Mouse (Mus musculus) thymus, postnatal 25 days (tissue): ENCODE measurements at regions not wholly inside any gene's neighbourhood (a gene's known extent, or its start where the extent isn't known, plus 50 kb on each side); places are given as distances from the start of the nearest gene placed in this dataset.
"Not testable (repeated sequence)": the region's sequence is repeated elsewhere in the genome, so short reads cannot be mapped to it uniquely, and the experiment has no call there.

Experiments
- DNase-seq: peaks from one replicate; pipeline ENCODE4 v3.0.0; 2022

DNA sequence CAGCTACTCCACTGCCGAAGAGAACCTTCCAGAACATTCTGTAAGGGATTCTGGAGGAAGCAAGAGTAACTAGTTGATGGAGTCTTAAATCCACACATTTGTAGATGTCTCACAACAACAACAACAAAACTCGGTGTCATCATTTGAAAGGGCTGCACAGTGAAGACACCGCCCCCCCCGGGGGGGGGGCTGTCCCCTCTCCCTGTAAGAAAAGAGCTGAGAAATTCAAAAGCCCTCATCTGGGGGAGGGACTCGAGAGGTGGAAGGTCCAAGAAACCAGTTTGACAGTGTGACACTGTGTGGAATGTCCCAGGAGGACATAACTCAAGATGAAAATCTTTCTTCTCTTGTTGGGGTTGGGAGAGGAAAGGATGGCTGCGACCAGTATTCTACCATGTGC is 87.7 kb downstream of the Fam43a start:
- DNase-seq, result no peak

DNA sequence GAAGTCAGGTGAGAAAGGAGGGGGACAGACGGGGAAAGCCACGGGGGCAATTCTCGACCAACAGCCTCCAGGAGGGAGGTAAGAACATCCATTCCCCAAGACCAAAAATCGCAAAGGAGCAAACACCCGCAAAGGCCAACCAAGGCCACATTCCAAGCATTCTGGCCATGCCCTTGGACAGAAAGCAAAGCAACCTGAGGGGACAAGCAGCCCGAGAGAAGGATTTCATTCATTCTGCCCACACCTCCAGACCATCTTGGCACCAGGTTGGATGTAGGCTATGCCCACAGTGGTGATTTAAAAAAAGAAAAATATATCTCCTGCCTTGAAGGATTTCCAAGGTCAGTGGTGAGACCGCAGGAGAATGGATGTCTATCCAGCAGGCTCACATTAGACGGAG is 88.2 kb downstream of the Fam43a start:
- no peak for DNase-seq

- DNase-seq, result no peak
Measured at GRCm38 (mm10) chr16:30690531-30690930, 91.0 kb downstream of the Fam43a start.

- no peak for DNase-seq
Measured at GRCm38 (mm10) chr16:30691964-30692363, 92.4 kb downstream of the Fam43a start.

DNA sequence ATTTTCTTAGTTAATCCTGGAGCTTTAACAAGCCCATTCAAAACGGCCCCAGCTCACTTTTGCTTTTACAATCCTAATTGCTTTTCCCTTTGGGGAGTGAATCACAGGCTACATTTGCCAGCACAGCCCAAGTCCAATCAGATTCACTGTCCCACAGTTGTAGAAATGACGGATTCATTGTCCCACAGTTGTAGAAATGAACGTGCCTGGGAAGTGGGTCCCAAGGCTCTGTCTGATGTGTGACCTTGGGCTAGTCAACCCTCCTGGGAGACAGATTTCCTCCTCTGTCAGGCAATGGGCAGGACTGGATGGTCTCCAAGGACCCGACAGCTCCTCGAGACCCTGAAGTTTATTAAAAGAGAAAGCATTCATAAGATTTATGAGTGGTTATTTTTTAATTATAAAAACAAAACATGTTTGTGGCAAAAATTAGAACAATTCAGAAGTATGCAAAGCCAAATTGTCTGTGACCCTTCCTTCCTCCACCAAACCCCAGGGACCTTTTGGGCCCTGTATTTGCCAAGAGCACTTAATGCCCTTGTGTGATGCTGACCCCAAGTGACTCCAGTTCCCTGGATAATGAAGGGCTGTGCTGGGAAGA is 93.1 kb downstream of the Fam43a start:
- no peak for DNase-seq

GRCm38 (mm10) chr16:30693206-30693605 is 93.7 kb downstream of the Fam43a start:
- DNase-seq, result no peak

DNA sequence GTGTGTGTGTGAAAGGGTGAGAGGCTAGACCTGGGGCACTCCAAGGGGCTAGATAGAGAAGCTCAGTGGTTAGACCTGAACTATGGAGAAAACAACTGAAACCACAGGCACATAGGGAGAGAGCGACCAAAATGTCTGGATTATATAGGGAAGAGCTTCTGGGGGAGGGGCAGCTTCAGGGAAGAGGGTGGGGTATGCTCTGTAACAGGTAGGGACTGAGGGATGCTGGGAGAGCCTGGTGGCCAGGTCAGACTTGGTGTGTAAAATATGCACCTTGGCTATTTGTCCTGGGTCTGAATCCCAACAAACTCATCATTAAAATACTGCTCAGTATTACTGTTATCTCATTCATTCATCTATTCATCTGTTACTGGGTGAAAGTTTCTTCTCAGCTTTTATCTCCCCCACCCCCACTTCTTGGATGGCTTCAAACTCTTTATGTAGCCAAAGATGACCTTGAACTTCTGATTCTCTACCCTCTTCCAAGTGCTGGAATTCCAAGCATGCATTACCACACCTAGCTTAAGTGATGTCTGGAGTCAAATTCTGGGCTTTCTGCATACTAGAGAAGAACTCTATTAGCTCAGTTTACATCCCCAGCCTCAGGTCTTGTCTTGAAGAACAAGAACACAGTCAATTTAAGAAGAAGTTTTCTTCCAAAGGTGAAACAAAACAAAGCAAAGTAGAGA is 94.5 kb downstream of the Fam43a start:
- DNase-seq, result no peak

- no peak for DNase-seq
Measured at GRCm38 (mm10) chr16:30695691-30696090, 96.2 kb downstream of the Fam43a start.

- DNase-seq, result no peak
Measured at GRCm38 (mm10) chr16:30697209-30697608, 97.7 kb downstream of the Fam43a start.

GRCm38 (mm10) chr16:30697806-30698205 is 98.3 kb downstream of the Fam43a start:
- no peak for DNase-seq

GRCm38 (mm10) chr16:30703831-30704230 is 104.3 kb downstream of the Fam43a start:
- no peak for DNase-seq

DNA sequence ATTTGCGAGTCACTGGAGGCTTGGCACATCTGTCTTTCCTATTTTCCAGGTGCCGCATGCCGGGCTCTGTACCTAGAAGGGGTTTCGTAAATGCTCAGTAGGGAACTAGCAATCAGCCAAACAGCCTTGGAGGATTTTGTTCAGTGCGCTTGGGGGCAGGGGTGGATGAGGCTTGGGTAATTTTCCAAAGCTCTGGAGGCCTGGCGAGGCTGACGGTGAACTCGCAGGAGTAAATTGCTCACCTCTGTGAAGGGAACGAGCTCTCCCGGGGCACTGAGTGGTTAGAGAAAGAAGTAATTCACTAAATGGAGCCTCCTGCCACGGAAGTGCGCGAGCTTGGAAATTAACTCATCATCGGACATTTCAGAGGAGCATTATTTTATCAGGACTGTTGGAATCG is 110.0 kb downstream of the Fam43a start:
- DNase-seq, result no peak

GRCm38 (mm10) chr16:30709975-30710374 is 110.5 kb downstream of the Fam43a start:
- no peak for DNase-seq

DNA sequence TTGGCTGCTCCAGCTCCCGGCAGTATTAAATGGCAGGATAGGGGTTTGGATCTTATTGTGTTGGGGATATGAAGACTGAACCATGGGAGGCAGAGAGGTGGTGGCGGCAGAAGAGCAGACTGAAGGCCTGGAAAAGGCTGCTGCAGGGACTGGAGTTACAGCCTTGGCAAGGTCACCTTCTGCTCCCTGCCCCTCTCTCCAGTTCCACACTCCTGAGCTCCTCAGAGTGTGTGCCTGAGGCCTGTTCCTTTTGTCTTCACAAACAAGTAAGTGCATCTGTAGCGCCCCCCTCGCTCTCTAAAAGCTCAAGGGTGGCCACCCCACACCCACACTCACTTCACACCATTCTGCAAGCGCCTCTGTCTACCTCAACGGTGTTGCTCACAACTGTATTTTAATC is 113.0 kb downstream of the Fam43a start:
- DNase-seq, result no peak

- DNase-seq, result not testable (repeated sequence)
Measured at GRCm38 (mm10) chr16:30717577-30717976, 118.1 kb downstream of the Fam43a start.

GRCm38 (mm10) chr16:30720791-30721190 is 121.3 kb downstream of the Fam43a start:
- no peak for DNase-seq

- DNase-seq, result no peak
Measured at GRCm38 (mm10) chr16:30721223-30721622, 121.7 kb downstream of the Fam43a start.

- peak; percentile 24 for DNase-seq
Measured at GRCm38 (mm10) chr16:30722372-30722771, 122.8 kb downstream of the Fam43a start.

- no peak for DNase-seq
Measured at GRCm38 (mm10) chr16:30724591-30724990, 125.1 kb downstream of the Fam43a start.

DNA sequence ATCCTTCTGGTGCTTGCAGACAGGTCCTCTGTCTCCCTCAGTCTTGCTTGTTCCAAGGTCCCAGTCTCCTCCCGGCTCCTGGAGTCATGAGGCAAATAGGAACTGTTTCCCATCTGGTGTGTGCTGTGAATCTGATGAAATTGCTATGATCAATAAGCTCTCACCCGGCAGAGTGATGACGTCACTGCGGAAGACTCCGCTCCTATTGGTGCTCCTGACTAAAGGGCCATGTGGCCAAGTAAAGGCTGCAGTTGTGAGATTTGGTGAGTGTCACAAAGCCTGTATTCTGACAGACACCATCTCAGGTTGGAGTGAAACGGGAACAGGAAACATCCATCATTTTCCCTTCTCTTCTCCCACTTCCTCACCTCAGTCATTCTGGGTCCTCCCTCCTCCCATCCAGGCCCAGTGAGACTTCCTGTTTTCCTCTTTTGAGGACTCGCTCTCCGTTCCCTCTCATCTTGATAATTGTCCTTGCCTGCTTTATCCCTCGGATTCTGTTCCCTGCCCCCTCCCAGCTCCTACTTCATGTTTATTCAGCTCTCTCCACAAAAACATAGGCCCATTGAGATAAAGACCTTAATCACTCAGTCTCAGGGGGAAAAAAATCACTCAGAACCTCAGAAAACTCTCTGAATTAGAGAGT is 133.4 kb downstream of the Fam43a start:
- no peak for DNase-seq

GRCm38 (mm10) chr16:30733478-30733877 is 134.0 kb downstream of the Fam43a start:
- peak; percentile 5 for DNase-seq

DNA sequence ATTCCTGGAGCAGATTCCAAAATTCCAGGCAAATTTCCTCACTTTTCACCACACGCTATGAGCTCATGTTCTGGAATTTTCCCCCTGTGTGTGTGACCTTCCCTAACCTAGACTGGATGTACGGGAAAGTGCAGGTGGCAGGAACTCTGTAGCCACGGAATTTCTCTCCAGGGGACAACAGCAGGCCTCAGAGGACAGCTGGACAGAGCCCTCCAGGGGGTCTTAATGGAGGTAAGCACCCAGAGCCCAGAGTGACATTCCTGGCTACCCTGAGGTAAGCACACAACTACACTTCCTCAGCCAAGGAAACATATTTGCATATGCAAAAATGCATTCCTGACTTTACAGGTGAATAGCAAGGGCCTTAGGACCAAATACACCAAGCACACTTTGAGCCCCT is 135.8 kb downstream of the Fam43a start:
- no peak for DNase-seq

- DNase-seq, result no peak
Measured at GRCm38 (mm10) chr16:30735969-30736368, 136.4 kb downstream of the Fam43a start.

DNA sequence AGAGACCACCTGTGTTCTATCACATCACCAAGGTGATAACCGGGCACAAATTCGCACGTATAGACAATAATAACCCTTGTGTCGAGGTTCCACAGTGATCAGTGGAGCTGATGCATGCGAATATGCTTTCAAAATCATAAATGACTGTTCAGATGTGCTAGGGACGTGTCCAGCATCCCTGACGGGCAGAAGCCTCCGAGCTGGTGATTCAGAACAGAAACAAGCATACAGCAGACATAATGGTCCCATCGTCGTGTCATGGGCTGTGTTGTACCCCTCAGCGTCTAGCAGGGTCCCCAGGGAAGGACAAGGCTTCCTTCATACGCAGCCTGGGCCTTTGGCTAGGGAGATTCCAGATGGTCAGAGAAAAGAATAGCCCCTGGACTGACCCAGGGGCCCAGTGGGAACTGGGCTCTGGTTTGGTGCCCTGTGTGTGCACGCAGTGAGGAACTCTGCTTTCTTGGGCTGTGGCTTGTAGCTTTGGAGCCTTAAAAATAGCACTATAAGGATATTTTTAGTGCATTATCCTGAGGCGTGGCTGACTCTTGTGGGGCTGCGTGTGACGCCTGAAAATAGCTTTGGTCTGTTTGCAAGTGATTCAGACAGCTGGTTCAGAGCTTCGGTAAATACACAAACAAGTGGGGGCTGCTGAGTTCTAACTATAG is 137.3 kb downstream of the Fam43a start:
- no peak for DNase-seq
